Mouse (Mus musculus) cerebellum, postnatal 4 days (tissue): ENCODE results near the gene Vmn1r93.
"Not testable (repeated sequence)": the region's sequence is repeated elsewhere in the genome, so short reads cannot be mapped to it uniquely, and the experiment has no call there.

Experiments used
- DNase-seq, 2 experiments: peaks; one replicate each; pipeline ENCODE4 v3.0.0; 2022; ENCODE audit warnings: low spot score in 2 of 2, mixed read lengths in 1 of 2

Vmn1r93 gene

DNA sequence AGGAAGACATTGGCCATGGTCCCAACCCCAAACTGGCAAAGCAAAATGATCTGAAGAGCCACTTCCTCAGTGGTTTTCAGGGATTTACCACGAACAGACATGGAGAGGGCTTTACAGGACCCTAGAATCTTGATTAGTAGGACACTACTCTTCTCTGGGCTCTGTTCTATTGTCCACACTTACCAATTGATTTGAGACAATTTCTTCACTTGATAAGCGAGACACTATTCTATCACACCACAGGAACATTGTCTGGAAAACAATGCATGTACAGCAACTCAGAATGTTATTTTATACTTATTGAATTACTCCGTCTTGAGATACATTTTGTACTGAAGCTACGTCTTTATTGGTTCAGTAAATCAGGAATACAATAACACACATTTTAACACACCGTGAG is at the start of gene Vmn1r93:
TSS of gene Vmn1r93 (minus strand) at position 101 of the 400 bp plus-strand sequence.
- not testable (repeated sequence) for DNase-seq

DNA sequence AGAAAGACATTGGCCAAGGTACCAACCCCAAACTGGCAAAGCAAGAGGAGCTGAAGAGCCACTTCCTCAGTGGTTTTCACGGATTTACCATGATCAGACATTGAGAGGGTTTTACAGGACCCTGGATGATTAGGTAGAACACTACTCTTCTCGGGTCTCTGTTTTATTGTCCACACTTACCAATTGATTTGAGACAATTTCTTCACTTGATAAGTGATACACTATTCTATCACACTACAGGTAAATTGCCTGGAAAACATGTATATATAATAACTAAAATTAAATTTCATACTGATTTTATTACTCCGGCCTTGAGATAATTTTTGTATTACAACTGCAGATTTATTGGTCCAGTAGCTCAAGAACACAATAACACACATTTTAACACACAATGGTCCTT is 29.4 kb upstream of the Vmn1r93 start, which contains the start of gene Vmn1r94:
TSS of gene Vmn1r94 (minus strand) at position 101 of the 400 bp plus-strand sequence.
- not testable (repeated sequence) for DNase-seq

DNA sequence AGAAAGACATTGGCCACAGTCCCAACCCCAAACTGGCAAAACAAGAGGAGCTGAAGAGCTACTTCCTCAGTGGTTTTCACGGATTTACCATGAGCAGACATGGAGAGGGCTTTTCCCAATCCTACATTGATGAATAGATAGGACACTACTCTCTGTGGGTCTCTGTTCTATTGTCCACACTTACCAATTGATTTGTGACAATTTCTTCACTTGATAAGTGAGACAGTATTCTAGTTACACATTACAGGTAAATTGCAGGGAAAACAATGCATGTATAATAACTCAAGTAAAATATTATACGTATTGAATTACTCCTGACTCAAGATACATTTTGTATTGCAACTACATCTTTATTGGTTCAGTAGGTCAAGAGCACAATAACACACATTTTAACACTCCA is 16.4 kb downstream of the Vmn1r93 start, which contains the start of gene Gm16442:
TSS of gene Gm16442 (minus strand) at position 101 of the 400 bp plus-strand sequence.
- not testable (repeated sequence) for DNase-seq

DNA sequence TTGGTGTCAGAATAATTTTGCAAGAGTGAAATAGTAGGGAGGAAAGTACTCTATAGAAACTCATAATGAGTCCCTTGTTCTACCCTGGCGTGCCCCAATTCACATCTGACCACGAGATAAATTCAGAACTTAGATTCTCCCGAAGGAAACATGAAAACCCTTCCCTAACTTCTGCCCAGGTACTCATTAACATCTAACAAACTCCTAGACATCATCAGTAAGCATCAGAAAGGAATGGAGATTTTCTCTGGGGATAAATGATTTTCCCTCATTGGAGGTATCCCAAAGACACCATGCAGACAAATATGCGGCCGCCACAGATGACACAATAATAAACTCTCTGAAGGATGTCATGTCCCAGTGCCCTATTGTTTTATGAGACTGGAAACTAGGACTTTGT is 39.5 kb downstream of the Vmn1r93 start, which contains the start of gene Vmn1r91:
TSS of gene Vmn1r91 (plus strand) at position 301 of the 400 bp plus-strand sequence.
- not testable (repeated sequence) for DNase-seq
